Mouse (Mus musculus) embryonic fibroblast, embryonic 13.5 days (primary cell): ENCODE data around the gene Kcnk15.

Experiments
- CTCF ChIP-seq: IDR thresholded peaks from 2 replicates; pipeline ENCODE4 v1.5.1; 2011; ENCODE audit warnings: mild to moderate bottlenecking, control low read depth, low read length, moderate library complexity, borderline replicate concordance; ENCODE audit not compliant: insufficient read depth
- POLR2A ChIP-seq: IDR thresholded peaks from 2 replicates; pipeline ENCODE4 v1.6.1; 2011; ENCODE audit warnings: low read depth, mild to moderate bottlenecking, control low read depth, low read length, moderate library complexity

DNA sequence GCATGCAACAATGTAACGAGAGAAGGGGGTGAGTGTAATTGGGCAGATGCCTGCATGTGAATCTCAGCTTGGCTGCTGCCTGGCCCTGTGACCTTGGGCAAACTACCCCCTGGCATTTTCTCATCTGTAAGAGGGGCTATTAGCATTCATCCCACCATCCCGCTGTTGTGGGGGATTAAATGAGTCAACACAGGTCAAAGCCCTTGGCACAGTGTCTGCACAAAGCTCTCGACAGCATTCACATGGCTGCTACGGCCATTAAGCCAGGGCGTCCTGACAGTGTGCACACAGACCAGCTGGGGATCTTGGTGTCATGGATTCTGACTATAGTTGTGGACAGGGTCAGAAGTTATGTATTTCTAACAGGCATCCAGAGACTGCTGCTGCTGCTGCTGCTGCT lies 21.4 kb downstream of the Kcnk15 start:
- TF ChIP-seq CTCF (no peak), POLR2A (no peak)
